Mouse (Mus musculus): ENCODE results near the gene Wfdc2. TPM values are rescaled to one million over a fixed set of nuclear protein-coding genes. Genes with fewer than 3 reads are reported as not detected.

Gene Wfdc2
- total and polyA plus RNA-seq, 2 experiments = 4.6 to 9.9 TPM

GRCm38 (mm10) chr2:164522280-164522679 is 39.9 kb upstream of the Wfdc2 start:
- H3K79me2 ChIP-seq (ENCODE audit: control insufficient read depth, insufficient read depth, low read length) = no peaks in the 10 kb centered on the region
- TF ChIP-seq CTCF (IDR thresholded peaks at IDR 0.05; ENCODE audit: low read depth, low read length) (no peak), POLR2A (IDR thresholded peaks at IDR 0.05; ENCODE audit: extremely low read depth, insufficient read depth, low read length) (no peak)
- no peak for DNase-seq (ENCODE audit: extremely low read depth, low read depth, low spot score)
- no peaks in the 10 kb centered on the region for H3K4me1 ChIP-seq (ENCODE audit: control insufficient read depth, insufficient read depth, low read length)
- 42% methylated on average over 8 of the region's 8 CpGs for WGBS
- H3K27me3 ChIP-seq (ENCODE audit: control insufficient read depth, insufficient read depth, low read length) = no peaks in the 10 kb centered on the region
- H3K27ac ChIP-seq (replicated peaks; ENCODE audit: insufficient read depth, low read depth, low read length) = no peak overlapping the region
- no peak overlapping the region for H3K9ac ChIP-seq (ENCODE audit: low read depth, low read length)
- H3K4me3 ChIP-seq (ENCODE audit: insufficient read depth, low read depth, low read length) = no peak overlapping the region
- H3K36me3 ChIP-seq (ENCODE audit: control insufficient read depth, insufficient read depth, low read length) = no peaks in the 10 kb centered on the region

GRCm38 (mm10) chr2:164523301-164523773 is 38.9 kb upstream of the Wfdc2 start:
- WGBS = 61% methylated on average over 10 of the region's 10 CpGs
- H3K9ac ChIP-seq (ENCODE audit: low read depth, low read length) = peak overlapping the region; percentile 49; the same call in 1 of the 2 replicates

GRCm38 (mm10) chr2:164528557-164528956 is 33.7 kb upstream of the Wfdc2 start:
- Histone ChIP-seq H3K4me1 (ENCODE audit: control insufficient read depth, insufficient read depth, low read length) (no peaks in the 10 kb centered on the region), H3K27me3 (ENCODE audit: control insufficient read depth, insufficient read depth, low read length) (no peaks in the 10 kb centered on the region), H3K4me3 (ENCODE audit: insufficient read depth, low read depth, low read length) (no peak overlapping the region), H3K27ac (replicated peaks; ENCODE audit: insufficient read depth, low read depth, low read length) (no peak overlapping the region), H3K79me2 (ENCODE audit: control insufficient read depth, insufficient read depth, low read length) (no peaks in the 10 kb centered on the region), H3K36me3 (ENCODE audit: control insufficient read depth, insufficient read depth, low read length) (no peaks in the 10 kb centered on the region), H3K9ac (ENCODE audit: low read depth, low read length) (no peak overlapping the region)
- no peak for DNase-seq (ENCODE audit: extremely low read depth, low read depth, low spot score)
- 58% methylated on average over 5 of the region's 5 CpGs for WGBS
- TF ChIP-seq POLR2A (IDR thresholded peaks at IDR 0.05; ENCODE audit: extremely low read depth, insufficient read depth, low read length) (no peak), CTCF (IDR thresholded peaks at IDR 0.05; ENCODE audit: low read depth, low read length) (no peak)

More at GRCm38 (mm10) chr2:164523301-164523773, 38.9 kb upstream of the Wfdc2 start:
- no peak for TF ChIP-seq POLR2A (IDR thresholded peaks at IDR 0.05; ENCODE audit: extremely low read depth, insufficient read depth, low read length)
- TF ChIP-seq CTCF (IDR thresholded peaks at IDR 0.05; ENCODE audit: low read depth, low read length) = no peak
- DNase-seq (ENCODE audit: extremely low read depth, low read depth, low spot score) = peak; percentile 50
- no peaks in the 10 kb centered on the region for H3K36me3 ChIP-seq (ENCODE audit: control insufficient read depth, insufficient read depth, low read length)
- H3K79me2 ChIP-seq (ENCODE audit: control insufficient read depth, insufficient read depth, low read length) = no peaks in the 10 kb centered on the region
- no peaks in the 10 kb centered on the region for H3K27me3 ChIP-seq (ENCODE audit: control insufficient read depth, insufficient read depth, low read length)
- H3K4me1 ChIP-seq (ENCODE audit: control insufficient read depth, insufficient read depth, low read length) = no peaks in the 10 kb centered on the region
- peak overlapping the region; percentile 49 for H3K27ac ChIP-seq (replicated peaks; ENCODE audit: insufficient read depth, low read depth, low read length)
- H3K4me3 ChIP-seq (ENCODE audit: insufficient read depth, low read depth, low read length) = peak overlapping the region; percentile 32

DNA sequence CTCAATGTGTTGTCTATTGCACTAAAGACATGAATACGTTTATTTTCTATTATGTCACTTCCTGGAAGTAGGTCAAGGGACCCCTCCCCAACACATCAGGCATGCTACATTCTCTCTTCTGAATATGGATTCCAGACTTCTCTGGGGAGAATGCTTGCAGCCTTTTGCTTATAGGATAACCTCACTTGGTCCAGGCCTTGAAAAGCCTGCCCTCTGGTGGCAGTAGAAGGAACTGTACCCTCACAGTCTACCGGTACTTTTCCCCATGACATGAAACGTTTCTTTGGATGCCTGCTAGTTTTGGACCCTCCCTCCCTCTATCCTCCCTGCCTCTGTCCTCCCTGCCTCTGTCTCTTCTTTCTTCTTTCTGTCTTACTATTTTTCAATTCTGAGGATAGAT is 31.0 kb upstream of the Wfdc2 start:
- H3K9ac ChIP-seq (ENCODE audit: low read depth, low read length) = no peak overlapping the region
- peak; percentile 36 for DNase-seq (ENCODE audit: extremely low read depth, low read depth, low spot score)
- no peak for TF ChIP-seq POLR2A (IDR thresholded peaks at IDR 0.05; ENCODE audit: extremely low read depth, insufficient read depth, low read length)
- peak; percentile 64; the same call in 1 of the 2 replicates for TF ChIP-seq CTCF (IDR thresholded peaks at IDR 0.05; ENCODE audit: low read depth, low read length)
- H3K27ac ChIP-seq (replicated peaks; ENCODE audit: insufficient read depth, low read depth, low read length) = no peak overlapping the region
- no peaks in the 10 kb centered on the region for H3K79me2 ChIP-seq (ENCODE audit: control insufficient read depth, insufficient read depth, low read length)
- H3K4me1 ChIP-seq (ENCODE audit: control insufficient read depth, insufficient read depth, low read length) = no peaks in the 10 kb centered on the region
- H3K36me3 ChIP-seq (ENCODE audit: control insufficient read depth, insufficient read depth, low read length) = no peaks in the 10 kb centered on the region
- no peak overlapping the region for H3K4me3 ChIP-seq (ENCODE audit: insufficient read depth, low read depth, low read length)
- no peaks in the 10 kb centered on the region for H3K27me3 ChIP-seq (ENCODE audit: control insufficient read depth, insufficient read depth, low read length)
- 6% methylated on average over 3 of the region's 3 CpGs for WGBS

DNA sequence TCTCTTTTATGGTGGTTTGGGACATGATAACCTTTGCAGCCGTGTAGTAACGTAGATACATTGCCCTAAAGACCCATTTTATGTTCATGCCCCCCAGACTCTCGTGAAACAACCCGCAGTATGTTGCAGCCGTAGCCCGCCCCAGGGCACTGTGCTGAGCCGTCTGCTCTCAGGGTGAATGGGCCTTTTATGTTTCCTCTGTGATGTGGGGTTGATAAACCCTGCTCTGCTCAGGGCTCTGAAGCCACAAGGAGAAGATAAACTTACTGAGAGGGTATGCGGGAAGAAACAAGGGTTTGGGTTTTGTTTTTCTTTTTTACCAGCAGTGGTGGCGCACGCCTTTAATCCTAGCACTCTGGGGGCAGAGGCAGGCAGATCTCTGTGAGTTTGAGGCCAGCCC is 27.9 kb upstream of the Wfdc2 start:
- TF ChIP-seq CTCF (IDR thresholded peaks at IDR 0.05; ENCODE audit: low read depth, low read length) (no peak), POLR2A (IDR thresholded peaks at IDR 0.05; ENCODE audit: extremely low read depth, insufficient read depth, low read length) (no peak)
- no peaks in the 10 kb centered on the region for H3K4me1 ChIP-seq (ENCODE audit: control insufficient read depth, insufficient read depth, low read length)
- H3K36me3 ChIP-seq (ENCODE audit: control insufficient read depth, insufficient read depth, low read length) = no peaks in the 10 kb centered on the region
- 85% methylated on average over 10 of the region's 10 CpGs for WGBS
- no peak overlapping the region for H3K27ac ChIP-seq (replicated peaks; ENCODE audit: insufficient read depth, low read depth, low read length)
- DNase-seq (ENCODE audit: extremely low read depth, low read depth, low spot score) = no peak
- H3K79me2 ChIP-seq (ENCODE audit: control insufficient read depth, insufficient read depth, low read length) = no peaks in the 10 kb centered on the region
- no peaks in the 10 kb centered on the region for H3K27me3 ChIP-seq (ENCODE audit: control insufficient read depth, insufficient read depth, low read length)
- no peak overlapping the region for H3K4me3 ChIP-seq (ENCODE audit: insufficient read depth, low read depth, low read length)
- no peak overlapping the region for H3K9ac ChIP-seq (ENCODE audit: low read depth, low read length)

DNA sequence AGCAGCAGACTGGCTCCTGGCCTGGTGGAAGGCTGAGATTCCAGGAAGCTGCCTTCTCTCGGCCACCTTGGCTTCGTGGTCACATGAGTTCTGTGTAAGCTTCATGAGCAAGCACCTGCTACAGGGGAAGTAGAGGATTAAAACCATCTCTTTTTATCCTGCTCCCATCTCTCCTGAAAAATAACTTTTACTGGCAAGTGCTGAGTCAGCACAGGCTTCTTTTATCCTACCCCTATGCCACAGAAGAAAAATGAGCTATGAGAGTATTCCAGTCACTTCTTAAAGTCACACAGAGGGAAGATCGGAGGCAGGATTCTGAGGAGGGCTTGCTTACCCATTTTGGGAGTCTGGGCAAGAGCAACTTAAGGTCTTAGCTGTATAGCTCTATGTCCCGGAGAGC is 25.2 kb upstream of the Wfdc2 start:
- TF ChIP-seq POLR2A (IDR thresholded peaks at IDR 0.05; ENCODE audit: extremely low read depth, insufficient read depth, low read length) (no peak), CTCF (IDR thresholded peaks at IDR 0.05; ENCODE audit: low read depth, low read length) (no peak)
- Histone ChIP-seq H3K36me3 (ENCODE audit: control insufficient read depth, insufficient read depth, low read length) (no peaks in the 10 kb centered on the region), H3K79me2 (ENCODE audit: control insufficient read depth, insufficient read depth, low read length) (no peaks in the 10 kb centered on the region), H3K4me1 (ENCODE audit: control insufficient read depth, insufficient read depth, low read length) (no peaks in the 10 kb centered on the region), H3K27me3 (ENCODE audit: control insufficient read depth, insufficient read depth, low read length) (peaks cover 5% of the 10 kb centered on the region; the same call in 1 of the 2 replicates), H3K9ac (ENCODE audit: low read depth, low read length) (no peak overlapping the region), H3K4me3 (ENCODE audit: insufficient read depth, low read depth, low read length) (no peak overlapping the region), H3K27ac (replicated peaks; ENCODE audit: insufficient read depth, low read depth, low read length) (no peak overlapping the region)
- no peak for DNase-seq (ENCODE audit: extremely low read depth, low read depth, low spot score)
- WGBS = 79% methylated on average over 4 of the region's 4 CpGs
